Mouse (Mus musculus) kidney, postnatal 25 days (tissue): ENCODE measurements around the gene Usp44.

Source experiments
- DNase-seq, 2 experiments: peaks; one replicate each; pipeline ENCODE4 v3.0.0; 2021; ENCODE audit warnings: mixed read lengths in 2 of 2

Gene Usp44

GRCm38 (mm10) chr10:93855126-93855525 is 23.8 kb downstream of the Usp44 start:
- no peak for DNase-seq

- no peak for DNase-seq
These were observed 24.7 kb downstream of the Usp44 start for GRCm38 (mm10) chr10:93856095-93856494.

- DNase-seq = no peak
These were observed 37.0 kb downstream of the Usp44 start for GRCm38 (mm10) chr10:93868401-93868800.

- no peak for DNase-seq
These were observed 37.5 kb downstream of the Usp44 start for GRCm38 (mm10) chr10:93868886-93869285.

- no peak for DNase-seq
These were observed 45.4 kb downstream of the Usp44 start for GRCm38 (mm10) chr10:93876772-93877171.

GRCm38 (mm10) chr10:93878732-93879131 is 47.4 kb downstream of the Usp44 start:
- DNase-seq = no peak

- DNase-seq = no peak
These were observed 50.6 kb downstream of the Usp44 start for GRCm38 (mm10) chr10:93881918-93882317.

GRCm38 (mm10) chr10:93882738-93883364 is 51.5 kb downstream of the Usp44 start:
- no peak for DNase-seq

GRCm38 (mm10) chr10:93885839-93886477 is 54.6 kb downstream of the Usp44 start:
- no peak for DNase-seq

GRCm38 (mm10) chr10:93888590-93888934 is 57.2 kb downstream of the Usp44 start:
- no peak for DNase-seq

- DNase-seq = peak; percentile 24 to 72
These were observed 57.7 kb downstream of the Usp44 start for GRCm38 (mm10) chr10:93888935-93889578.

GRCm38 (mm10) chr10:93889579-93889950 is 58.2 kb downstream of the Usp44 start:
- DNase-seq = peak; percentile 93 to 95

- DNase-seq = peak in 1 of 2 experiments; percentile 4
These were observed 58.6 kb downstream of the Usp44 start for GRCm38 (mm10) chr10:93889976-93890375.

GRCm38 (mm10) chr10:93890565-93890964 is 59.2 kb downstream of the Usp44 start:
- no peak for DNase-seq

GRCm38 (mm10) chr10:93891031-93891430 is 59.7 kb downstream of the Usp44 start:
- DNase-seq = no peak

- DNase-seq = no peak
These were observed 61.2 kb downstream of the Usp44 start for GRCm38 (mm10) chr10:93892551-93892950.

- DNase-seq = no peak
These were observed 65.8 kb downstream of the Usp44 start, which contains the start of gene Metap2 for GRCm38 (mm10) chr10:93897043-93897646. Gene Metap2, minus strand, starts transcription at chr10:93897093.

GRCm38 (mm10) chr10:93899303-93899702 is 67.9 kb downstream of the Usp44 start:
- peak; percentile 16 to 68 for DNase-seq

- no peak for DNase-seq
These were observed 68.6 kb downstream of the Usp44 start for GRCm38 (mm10) chr10:93899907-93900306.

- peak; percentile 28 to 58 for DNase-seq
These were observed 76.0 kb downstream of the Usp44 start for GRCm38 (mm10) chr10:93907376-93907775.
